Mouse (Mus musculus) G1E (cell line): ENCODE data around the gene Nacad.

Experiments used
- CTCF ChIP-seq: IDR thresholded peaks from 2 replicates; pipeline ENCODE4 v1.5.1; 2012; ENCODE audit warnings: low read depth, low read length, inconsistent platforms, mixed read lengths
- GATA1 ChIP-seq: IDR thresholded peaks from 2 replicates; pipeline ENCODE4 v1.6.1; 2012; ENCODE audit warnings: borderline replicate concordance, low read length, inconsistent platforms, mixed read lengths

- TF ChIP-seq CTCF (no peak), GATA1 (no peak)
These were observed 19.2 kb downstream of the Nacad start for GRCm38 (mm10) chr11:6586660-6587059.
